Mouse (Mus musculus): ENCODE data around the gene Lmntd2. TPM values are rescaled to one million over a fixed set of nuclear protein-coding genes. Genes with fewer than 3 reads are reported as not detected.

Gene Lmntd2
- polyA plus RNA-seq, 1 experiment from 2014 or later = 1.2 TPM

- peaks cover 18% of the 10 kb centered on the region for H3K36me3 ChIP-seq
- peak; percentile 95 for ATAC-seq (ENCODE audit: low FRiP score)
- peak within 1 kb of the TSS; percentile 92 for H3K4me2 ChIP-seq
- peak within 1 kb of the TSS; percentile 90 for H3K27ac ChIP-seq
- WGBS = under 1% methylated on average over 41 of the region's 41 CpGs
- peak within 1 kb of the TSS; percentile 74 for H3K9ac ChIP-seq
- H3K4me1 ChIP-seq (replicated peaks) = peaks cover 27% of the 10 kb centered on the region
- no peaks in the 10 kb centered on the region for H3K9me3 ChIP-seq
- peak within 1 kb of the TSS; percentile 74 for H3K4me3 ChIP-seq
- H3K27me3 ChIP-seq = no peaks in the 10 kb centered on the region
Measured at GRCm38 (mm10) chr7:141215101-141215879, 1.4 kb upstream of the Lmntd2 start, which contains the start of gene Rassf7. Gene Rassf7 (plus strand): TSS chr7:141215860.

GRCm38 (mm10) chr7:141214310-141214709 lies 430 bp upstream of the Lmntd2 start:
- H3K4me3 ChIP-seq = no peak overlapping the region
- 81% methylated on average over 3 of the region's 3 CpGs for whole genome bisulfite sequencing

GRCm38 (mm10) chr7:141213133-141213532 lies 747 bp downstream of the Lmntd2 start:
- no peak overlapping the region for H3K4me2 ChIP-seq
- peaks cover 27% of the 10 kb centered on the region for H3K4me1 ChIP-seq (replicated peaks)
- H3K9me3 ChIP-seq = no peaks in the 10 kb centered on the region
- H3K4me3 ChIP-seq = no peak overlapping the region
- ATAC-seq (ENCODE audit: low FRiP score) = no peak
- H3K9ac ChIP-seq = no peak overlapping the region
- H3K27ac ChIP-seq = no peak overlapping the region
- H3K27me3 ChIP-seq = no peaks in the 10 kb centered on the region
- 0 out of 2 replicates have a peak, but pooled peaks cover 9% of the 10 kb centered on the region for H3K36me3 ChIP-seq
- 89% methylated on average over 3 of the region's 3 CpGs for WGBS

More at GRCm38 (mm10) chr7:141214310-141214709, 430 bp upstream of the Lmntd2 start:
- no peak for ATAC-seq (ENCODE audit: low FRiP score)
- H3K36me3 ChIP-seq = peaks cover 18% of the 10 kb centered on the region
- H3K4me1 ChIP-seq (replicated peaks) = peaks cover 27% of the 10 kb centered on the region
- no peak overlapping the region for H3K9ac ChIP-seq
- peak overlapping the region; percentile 35; the same call in 1 of the 2 replicates for H3K27ac ChIP-seq
- no peaks in the 10 kb centered on the region for H3K27me3 ChIP-seq
- no peak overlapping the region for H3K4me2 ChIP-seq
- no peaks in the 10 kb centered on the region for H3K9me3 ChIP-seq

GRCm38 (mm10) chr7:141210606-141211131 lies 3.2 kb downstream of the Lmntd2 start:
- no peaks in the 10 kb centered on the region for H3K9me3 ChIP-seq
- H3K4me3 ChIP-seq = no peak overlapping the region
- 87% methylated on average over 14 of the region's 14 CpGs for WGBS
- no peak overlapping the region for H3K9ac ChIP-seq
- H3K4me1 ChIP-seq (replicated peaks) = peaks cover 10% of the 10 kb centered on the region
- no peaks in the 10 kb centered on the region for H3K36me3 ChIP-seq
- no peak for ATAC-seq (ENCODE audit: low FRiP score)
- H3K4me2 ChIP-seq = no peak overlapping the region
- H3K27me3 ChIP-seq = no peaks in the 10 kb centered on the region
- H3K27ac ChIP-seq = no peak overlapping the region

- no peak overlapping the region for H3K27ac ChIP-seq
- H3K27me3 ChIP-seq = no peaks in the 10 kb centered on the region
- no peaks in the 10 kb centered on the region for H3K36me3 ChIP-seq
- H3K4me2 ChIP-seq = no peak overlapping the region
- H3K4me3 ChIP-seq = no peak overlapping the region
- H3K4me1 ChIP-seq (replicated peaks) = peaks cover 9% of the 10 kb centered on the region
- no peak overlapping the region for H3K9ac ChIP-seq
- ATAC-seq (ENCODE audit: low FRiP score) = no peak
- H3K9me3 ChIP-seq = no peaks in the 10 kb centered on the region
- WGBS = 87% methylated on average over 12 of the region's 12 CpGs
Measured at GRCm38 (mm10) chr7:141210137-141210536, 3.7 kb downstream of the Lmntd2 start.

GRCm38 (mm10) chr7:141209526-141209925 lies 4.4 kb downstream of the Lmntd2 start:
- no peak overlapping the region for H3K4me2 ChIP-seq
- 0 out of 2 replicates have a peak, but pooled peaks cover 3% of the 10 kb centered on the region for H3K4me1 ChIP-seq (replicated peaks)
- no peak overlapping the region for H3K27ac ChIP-seq
- ATAC-seq (ENCODE audit: low FRiP score) = no peak
- H3K9me3 ChIP-seq = no peaks in the 10 kb centered on the region
- H3K4me3 ChIP-seq = no peak overlapping the region
- H3K9ac ChIP-seq = peak overlapping the region; percentile 43; the same call in 1 of the 2 replicates
- H3K36me3 ChIP-seq = no peaks in the 10 kb centered on the region
- 73% methylated on average over 3 of the region's 3 CpGs for WGBS
- H3K27me3 ChIP-seq = no peaks in the 10 kb centered on the region

GRCm38 (mm10) chr7:141206182-141206937 lies 7.5 kb downstream of the Lmntd2 start:
- Histone ChIP-seq H3K9me3 (no peaks in the 10 kb centered on the region), H3K36me3 (no peaks in the 10 kb centered on the region), H3K9ac (no peak overlapping the region), H3K4me1 (replicated peaks) (no peaks in the 10 kb centered on the region), H3K27ac (no peak overlapping the region), H3K4me3 (no peak overlapping the region), H3K4me2 (no peak overlapping the region), H3K27me3 (no peaks in the 10 kb centered on the region)
- WGBS = 95% methylated on average over 18 of the region's 18 CpGs
- no peak for ATAC-seq (ENCODE audit: low FRiP score)

GRCm38 (mm10) chr7:141205504-141205903 lies 8.4 kb downstream of the Lmntd2 start:
- H3K4me1 ChIP-seq (replicated peaks) = no peaks in the 10 kb centered on the region
- no peak overlapping the region for H3K4me2 ChIP-seq
- H3K9me3 ChIP-seq = no peaks in the 10 kb centered on the region
- no peak overlapping the region for H3K4me3 ChIP-seq
- 96% methylated on average over 5 of the region's 5 CpGs for WGBS
- H3K36me3 ChIP-seq = no peaks in the 10 kb centered on the region
- H3K27me3 ChIP-seq = no peaks in the 10 kb centered on the region
- H3K27ac ChIP-seq = no peak overlapping the region
- ATAC-seq (ENCODE audit: low FRiP score) = no peak
- H3K9ac ChIP-seq = no peak overlapping the region

GRCm38 (mm10) chr7:141204546-141204945 lies 9.3 kb downstream of the Lmntd2 start:
- 84% methylated on average over 3 of the region's 3 CpGs for WGBS
- Histone ChIP-seq H3K9ac (no peak overlapping the region), H3K36me3 (no peaks in the 10 kb centered on the region), H3K27ac (no peak overlapping the region), H3K4me3 (no peak overlapping the region), H3K9me3 (no peaks in the 10 kb centered on the region), H3K4me2 (no peak overlapping the region), H3K4me1 (replicated peaks) (no peaks in the 10 kb centered on the region), H3K27me3 (no peaks in the 10 kb centered on the region)
- ATAC-seq (ENCODE audit: low FRiP score) = no peak

GRCm38 (mm10) chr7:141198121-141198520 lies 15.8 kb downstream of the Lmntd2 start:
- no peak overlapping the region for H3K27ac ChIP-seq
- no peak overlapping the region for H3K4me3 ChIP-seq
- H3K36me3 ChIP-seq = 0 out of 2 replicates have a peak, but pooled peaks cover 2% of the 10 kb centered on the region
- H3K27me3 ChIP-seq = no peaks in the 10 kb centered on the region
- 93% methylated on average over 4 of the region's 4 CpGs for WGBS
- H3K9ac ChIP-seq = no peak overlapping the region
- H3K9me3 ChIP-seq = no peaks in the 10 kb centered on the region
- H3K4me1 ChIP-seq (replicated peaks) = peaks cover 17% of the 10 kb centered on the region
- no peak for ATAC-seq (ENCODE audit: low FRiP score)
- no peak overlapping the region for H3K4me2 ChIP-seq

GRCm38 (mm10) chr7:141196619-141197282 lies 17.1 kb downstream of the Lmntd2 start:
- 96% methylated on average over 8 of the region's 8 CpGs for WGBS
- Histone ChIP-seq H3K9ac (no peak overlapping the region), H3K27ac (no peak overlapping the region), H3K4me2 (no peak overlapping the region), H3K9me3 (no peaks in the 10 kb centered on the region), H3K27me3 (no peaks in the 10 kb centered on the region), H3K4me1 (replicated peaks) (peaks cover 31% of the 10 kb centered on the region), H3K36me3 (peaks cover 8% of the 10 kb centered on the region), H3K4me3 (no peak overlapping the region)
- ATAC-seq (ENCODE audit: low FRiP score) = no peak

- no peak for ATAC-seq (ENCODE audit: low FRiP score)
- Histone ChIP-seq H3K4me1 (replicated peaks) (peaks cover 35% of the 10 kb centered on the region), H3K9me3 (no peaks in the 10 kb centered on the region), H3K4me2 (peak overlapping the region; percentile 96), H3K27ac (no peak overlapping the region), H3K4me3 (0 out of 2 replicates have a peak overlapping the region, but pooled peaks have one; percentile 91), H3K36me3 (peaks cover 18% of the 10 kb centered on the region), H3K9ac (peak overlapping the region; percentile 43), H3K27me3 (no peaks in the 10 kb centered on the region)
- 97% methylated on average over 2 of the region's 2 CpGs for WGBS
Measured at GRCm38 (mm10) chr7:141195754-141196153, 18.1 kb downstream of the Lmntd2 start.
